Mouse (Mus musculus) liver, embryonic 14.5 days (tissue): ENCODE results near the gene Nrip1.

Experiments
- CTCF ChIP-seq: IDR thresholded peaks from 2 replicates; pipeline ENCODE4 v1.5.1; 2016; ENCODE audit warnings: antibody characterized with exemption, low read depth, control low read depth
- EP300 ChIP-seq: IDR thresholded peaks from 2 replicates; pipeline ENCODE4 v1.6.1; 2016; ENCODE audit warnings: antibody characterized with exemption, low read depth

DNA sequence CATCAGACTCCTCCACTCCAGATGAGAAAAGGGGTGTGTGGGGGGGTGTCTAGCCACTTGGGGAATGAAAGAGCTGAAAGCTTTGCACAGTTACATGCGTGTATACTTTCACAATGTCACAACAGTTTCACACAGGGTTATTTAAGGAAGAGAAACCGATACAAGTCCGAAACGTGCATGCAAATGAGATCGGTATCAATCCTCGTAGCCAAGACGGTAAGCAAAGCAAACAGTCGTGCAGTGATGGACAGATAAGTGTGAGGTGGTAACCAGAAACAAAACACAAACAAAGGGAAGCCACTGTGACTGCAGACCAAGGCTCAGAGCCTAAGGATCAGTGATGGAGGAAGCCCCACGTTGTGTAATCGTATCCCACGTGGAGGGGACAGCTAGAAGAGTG, 36.7 kb downstream of the Nrip1 start:
- TF ChIP-seq CTCF: no peak
- TF ChIP-seq EP300: no peak
